Mouse (Mus musculus) B cell, adult 2 months (primary cell): ENCODE data around the gene Ccdc188.

Experiments used
- DNase-seq, 2 experiments: peaks; one replicate each; pipeline ENCODE4 v3.0.0; 2022

Gene Ccdc188

DNA sequence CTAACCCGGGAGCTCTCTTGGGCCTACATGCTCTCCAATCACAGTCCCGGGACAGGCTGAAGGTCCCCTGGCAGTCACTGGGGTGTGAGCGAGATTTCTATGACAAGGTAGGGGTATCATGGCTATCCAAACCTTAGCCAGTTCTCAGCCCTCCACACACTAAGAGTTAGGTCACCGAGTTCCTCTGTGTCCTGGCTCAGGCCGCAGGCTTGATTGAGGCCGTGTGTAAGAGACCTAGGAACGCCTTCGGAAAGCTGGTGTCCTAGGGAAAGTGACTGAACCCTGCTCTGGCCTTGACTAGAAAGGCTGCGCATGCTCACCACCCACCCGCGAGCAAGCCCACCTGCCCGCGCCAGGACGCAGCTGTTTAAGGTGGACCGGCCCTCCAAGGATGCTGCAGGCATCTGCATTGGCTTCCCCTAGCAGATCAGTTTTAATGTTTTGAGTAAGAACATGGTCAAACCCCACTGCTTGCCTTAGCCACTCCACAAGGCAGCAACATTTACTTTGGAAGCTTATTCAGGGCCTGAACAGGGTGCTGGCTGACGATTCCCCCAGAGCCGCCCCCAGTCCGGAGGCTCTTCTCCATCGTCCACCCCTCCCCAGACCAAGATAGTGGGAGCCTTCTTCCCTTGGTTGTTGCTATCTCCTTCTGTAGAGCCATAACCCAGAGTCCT, 17.8 kb downstream of the Ccdc188 start:
- peak; percentile 29 to 31 for DNase-seq

DNA sequence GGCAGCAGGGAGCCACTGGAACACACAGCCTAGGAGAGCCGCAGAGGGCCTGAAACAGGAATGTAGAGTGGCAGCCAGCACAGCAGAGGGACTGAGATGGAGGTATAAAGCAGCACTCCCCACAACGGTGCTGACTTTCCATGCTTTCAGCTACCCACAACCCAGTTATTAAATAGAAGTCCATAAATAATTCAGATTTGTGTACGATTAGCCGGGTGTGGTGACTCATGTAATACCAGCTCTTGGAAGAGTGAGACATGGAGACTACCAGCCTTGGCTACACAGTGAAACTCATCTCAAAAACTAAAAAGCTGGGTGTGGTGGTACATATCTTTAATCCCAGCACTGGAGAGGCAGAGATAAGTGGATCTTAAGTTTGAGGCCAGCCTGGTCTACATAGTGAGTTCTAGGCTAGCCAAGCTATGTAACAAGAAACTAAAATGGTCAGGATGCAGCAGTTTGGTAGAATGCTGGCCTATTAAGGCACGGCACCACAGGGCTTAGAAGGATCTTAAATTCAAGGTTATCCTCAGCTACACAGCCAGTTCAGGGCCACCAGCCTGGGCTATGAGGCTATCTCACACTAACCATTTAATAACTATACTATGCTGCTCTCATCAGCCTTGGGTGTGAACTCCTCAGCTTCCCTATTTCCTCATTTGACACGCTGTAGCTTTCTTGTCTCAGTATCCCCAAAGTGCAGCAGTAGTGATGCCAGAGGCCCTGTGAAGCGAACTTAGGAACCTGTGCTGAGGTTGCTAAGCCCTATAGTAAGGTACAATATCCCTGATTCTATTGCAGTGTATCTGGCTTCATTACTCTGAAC, 19.2 kb downstream of the Ccdc188 start:
- DNase-seq: no peak

DNA sequence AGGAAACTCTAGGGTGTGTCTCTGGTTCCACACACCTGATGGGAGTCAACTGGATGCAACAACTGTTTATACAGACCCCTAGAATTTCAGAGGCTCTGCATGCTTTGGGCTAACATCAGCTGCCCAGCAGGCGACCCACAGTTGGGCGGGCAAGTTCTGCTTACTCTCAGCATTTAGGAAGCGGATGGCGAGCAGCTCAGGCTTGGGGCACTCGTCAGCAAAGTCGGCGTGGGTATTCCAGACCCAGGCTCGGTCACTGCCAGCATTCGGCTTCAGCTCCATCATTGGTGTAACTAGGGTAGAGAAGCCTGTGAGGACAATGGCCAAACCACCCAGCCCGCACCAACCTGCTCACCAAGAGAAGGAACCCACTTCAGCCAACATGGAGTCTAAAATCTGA, 23.9 kb downstream of the Ccdc188 start:
- no peak for DNase-seq

DNA sequence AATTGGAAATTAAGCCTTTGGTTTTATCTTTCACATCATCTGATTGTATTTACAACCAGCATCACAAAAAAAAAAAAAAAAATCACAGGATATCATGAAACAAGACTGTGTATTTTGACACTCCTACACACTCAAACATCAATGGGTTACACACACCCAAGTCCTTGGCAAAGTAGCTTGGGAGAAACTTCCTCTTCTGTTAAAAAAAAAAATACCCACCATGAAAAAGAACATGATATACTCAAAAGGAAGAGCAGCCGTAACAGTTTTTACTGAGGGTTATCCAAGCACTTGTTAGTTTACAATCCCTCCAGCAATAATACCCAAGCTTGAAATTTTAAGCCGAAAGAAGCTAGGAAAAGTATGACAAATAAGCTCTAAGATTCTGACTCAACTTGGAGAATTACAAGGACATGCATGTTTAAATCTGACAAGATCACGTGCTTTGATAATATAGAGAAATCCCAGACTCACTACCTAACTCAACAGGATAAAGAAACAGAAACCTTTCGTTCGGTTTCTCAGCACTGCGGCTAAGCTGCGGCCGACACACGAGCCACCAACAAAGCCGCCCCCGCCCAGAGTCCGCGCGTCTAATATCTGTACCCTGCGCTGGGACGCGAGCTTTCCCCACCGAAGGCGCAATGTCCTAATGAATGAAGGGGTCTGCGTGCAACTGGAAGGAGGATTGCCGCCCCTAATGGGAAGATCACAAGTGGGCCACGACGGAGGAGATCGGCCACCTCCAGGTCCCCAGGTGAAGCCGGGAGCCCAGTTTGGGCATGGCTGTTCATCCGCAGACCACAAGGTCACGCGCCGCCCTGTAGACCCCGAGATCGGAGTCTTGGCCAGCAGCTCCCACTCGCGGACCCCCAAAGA, 30.1 kb downstream of the Ccdc188 start:
- DNase-seq: no peak

DNA sequence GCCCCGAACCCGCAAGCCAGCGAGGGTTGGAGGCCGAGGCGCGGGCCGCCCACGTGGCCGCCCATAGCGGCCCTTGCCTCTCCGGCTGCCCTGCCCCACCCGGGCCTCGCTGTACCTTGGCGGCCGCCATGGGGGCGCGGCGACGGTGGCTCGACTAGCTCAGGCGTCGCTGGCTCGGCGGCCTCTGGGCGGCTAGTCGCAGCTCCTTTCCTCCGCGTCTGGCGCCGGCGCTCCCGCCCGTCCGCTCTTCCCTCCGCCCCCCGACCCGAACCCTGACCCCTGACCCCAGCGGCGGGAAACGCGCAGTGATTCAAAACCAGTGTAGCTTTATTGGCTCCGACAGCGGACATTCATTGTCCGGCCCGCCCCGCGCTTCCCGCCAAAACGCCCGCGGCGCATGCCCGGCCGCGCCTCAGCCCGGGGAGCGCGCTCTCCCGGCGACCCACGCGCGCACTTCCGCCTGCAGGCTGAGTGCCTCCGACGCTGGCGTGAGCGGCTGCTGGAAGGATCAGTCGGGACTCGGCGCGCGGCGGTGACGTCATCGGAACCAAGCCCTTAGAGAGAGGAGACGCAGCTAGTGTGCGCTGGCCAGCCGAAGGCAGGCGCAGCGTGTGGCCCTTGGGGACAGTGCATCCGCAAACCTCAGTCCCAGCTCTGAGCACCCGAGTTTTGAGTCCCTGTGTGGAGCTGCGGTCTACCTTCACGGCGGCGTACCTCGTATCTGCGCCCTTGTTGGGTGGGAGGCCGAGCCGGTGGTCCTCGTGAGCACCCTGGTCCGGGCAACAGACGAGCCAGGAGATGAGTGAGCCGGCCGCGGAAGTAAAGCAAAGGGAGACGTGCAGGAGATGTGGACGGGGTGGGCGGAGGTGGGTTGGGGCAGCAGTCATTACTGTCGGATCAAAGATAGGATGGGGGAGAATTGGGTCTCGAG, 31.0 kb downstream of the Ccdc188 start, which contains the start of the genes Trmt2a and Ranbp1:
Gene Trmt2a (plus strand): TSS at position 247 of the 931 bp plus-strand sequence.
Gene Ranbp1 (minus strand): TSS at position 300 of the 931 bp plus-strand sequence.
- DNase-seq: peak; percentile 97 to 98

DNA sequence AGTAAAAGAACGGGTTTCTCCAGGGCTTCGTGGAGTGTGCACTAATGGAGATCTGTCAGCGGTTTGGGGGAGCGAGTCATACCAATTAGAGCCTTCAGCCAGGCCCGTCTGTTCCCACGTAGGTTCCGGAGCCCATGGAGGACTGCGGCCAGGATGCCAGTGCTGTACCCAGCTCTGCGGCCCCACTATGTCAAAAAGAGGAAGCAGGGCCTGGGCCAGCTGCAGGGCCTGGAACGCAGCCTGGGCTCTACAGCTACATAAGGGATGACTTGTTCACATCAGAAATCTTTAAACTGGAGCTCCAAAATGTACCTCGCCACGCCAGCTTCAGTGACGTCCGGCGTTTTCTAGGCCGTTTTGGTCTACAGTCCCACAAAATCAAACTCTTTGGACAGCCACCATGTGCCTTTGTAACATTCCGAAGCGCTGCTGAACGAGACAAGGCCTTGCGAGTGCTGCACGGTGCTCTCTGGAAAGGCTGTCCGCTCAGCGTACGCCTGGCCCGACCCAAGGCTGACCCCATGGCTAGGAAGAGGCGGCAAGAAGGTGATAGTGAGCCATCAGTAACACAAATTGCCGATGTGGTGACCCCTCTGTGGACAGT, 31.8 kb downstream of the Ccdc188 start:
- DNase-seq: peak; percentile 83

DNA sequence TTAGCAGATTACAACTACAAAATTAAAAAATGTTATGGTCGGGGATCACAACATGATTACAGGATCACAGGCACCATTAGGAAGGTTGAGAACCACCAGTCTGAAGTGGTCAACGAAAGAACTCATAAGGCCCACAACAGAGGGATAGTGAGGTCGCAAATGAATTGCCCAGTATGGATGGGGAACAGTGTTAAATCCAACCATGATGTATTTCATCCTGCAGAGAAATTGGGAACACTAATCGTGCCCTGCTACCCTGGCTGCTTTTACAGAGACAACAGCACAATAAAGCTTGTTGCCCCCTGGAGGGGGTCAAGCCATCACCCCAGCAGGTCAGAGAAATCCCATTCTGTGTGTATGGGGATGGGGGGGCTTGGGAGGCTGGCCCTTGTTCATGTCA, 32.6 kb downstream of the Ccdc188 start:
- DNase-seq: no peak

DNA sequence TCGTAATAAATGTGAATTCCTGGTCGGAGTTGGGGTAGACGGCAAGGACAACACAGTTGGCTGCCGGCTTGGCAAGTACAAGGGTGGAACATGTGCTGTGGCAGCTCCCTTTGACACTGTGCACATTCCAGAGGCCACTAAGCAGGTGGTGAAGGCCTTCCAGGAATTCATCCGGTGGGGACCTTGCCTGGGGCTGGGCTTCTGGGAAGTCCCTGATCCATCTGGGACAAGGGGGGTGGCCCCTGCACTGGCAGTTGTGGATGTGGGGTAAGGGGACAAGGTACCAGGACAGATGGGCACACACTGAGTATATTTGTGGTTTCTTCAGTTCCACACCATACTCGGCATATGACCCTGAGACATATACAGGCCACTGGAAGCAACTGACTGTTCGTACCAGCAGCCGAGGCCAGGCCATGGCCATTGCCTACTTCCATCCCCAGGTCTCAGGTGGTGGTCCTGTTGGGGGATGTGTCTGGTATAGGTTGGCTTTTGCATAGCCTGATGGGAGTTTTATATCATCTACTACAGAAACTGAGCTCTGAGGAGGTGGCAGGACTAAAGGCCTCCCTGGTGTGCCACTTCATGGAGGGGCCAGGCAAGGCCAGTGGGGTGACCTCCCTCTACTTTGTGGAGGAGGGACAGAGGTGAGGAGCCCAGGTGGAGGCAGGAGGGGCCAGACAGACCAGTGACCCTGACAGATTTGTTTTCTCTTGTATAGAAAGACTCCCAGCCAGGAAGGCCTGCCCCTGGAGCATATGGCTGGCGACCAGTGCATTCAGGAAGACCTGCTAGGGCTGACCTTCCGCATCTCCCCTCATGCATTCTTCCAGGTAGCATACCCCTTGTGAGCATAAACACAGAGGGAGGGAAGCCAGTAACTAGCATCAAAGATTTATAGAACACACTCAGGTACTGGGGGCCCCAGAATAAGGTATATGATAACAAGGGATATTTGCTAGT, 33.4 kb downstream of the Ccdc188 start:
- DNase-seq: no peak

DNA sequence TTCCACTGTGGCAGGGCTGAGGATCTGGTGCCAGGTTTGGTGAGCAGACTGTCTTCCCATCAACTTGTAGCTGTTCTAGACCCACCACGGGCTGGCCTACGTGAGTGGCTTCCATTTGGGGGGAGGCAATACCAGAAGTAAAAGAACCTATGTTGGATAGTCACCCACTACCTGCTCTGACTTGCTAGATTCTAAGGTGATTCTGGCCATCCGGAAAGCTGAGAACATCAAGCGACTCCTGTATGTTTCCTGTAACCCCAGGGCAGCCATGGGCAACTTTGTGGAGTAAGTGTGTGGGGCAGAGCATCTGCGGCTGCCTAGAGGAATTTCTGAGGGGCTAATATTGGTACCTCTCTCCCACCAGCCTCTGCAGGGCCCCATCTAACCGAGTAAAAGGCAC, 35.1 kb downstream of the Ccdc188 start:
- no peak for DNase-seq

DNA sequence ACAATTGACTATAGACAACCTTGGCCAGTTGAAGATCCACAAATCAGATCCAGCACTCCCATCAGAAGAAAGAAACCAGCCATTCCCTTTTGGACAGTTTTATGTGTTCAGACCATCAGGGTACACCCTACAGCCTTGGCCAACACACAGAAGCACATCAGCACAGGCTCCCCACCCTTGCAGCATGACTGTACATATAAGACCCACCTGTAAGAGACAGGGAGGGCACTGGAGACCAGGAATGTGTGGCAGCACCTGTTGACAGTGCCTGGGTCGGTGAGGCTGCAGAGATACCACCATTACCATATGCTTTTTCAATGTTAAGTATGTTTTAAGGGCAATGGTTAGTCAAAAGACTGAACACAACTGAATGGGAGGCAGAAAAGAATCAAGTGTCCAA, 36.2 kb downstream of the Ccdc188 start:
- DNase-seq: no peak

DNA sequence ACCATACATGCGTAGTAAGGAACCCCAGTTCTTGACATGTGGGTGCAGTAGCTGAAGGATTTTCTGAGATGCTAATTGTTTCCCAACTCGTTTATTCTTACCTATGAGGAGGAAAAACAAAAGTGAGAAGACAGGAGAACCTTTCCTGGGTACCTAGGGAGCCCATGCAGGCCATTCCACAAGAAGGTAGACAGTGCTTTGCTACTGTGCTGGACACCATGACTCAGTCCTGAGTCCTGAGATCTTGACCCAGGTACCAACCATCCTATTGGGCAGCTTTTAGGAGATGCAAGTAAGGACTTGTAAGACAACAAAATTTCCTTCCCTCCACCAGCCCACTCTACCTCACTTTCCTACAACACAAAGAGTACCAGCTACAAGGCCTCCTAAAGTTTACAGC, 40.5 kb downstream of the Ccdc188 start, which contains the start of gene Gm49776:
Gene Gm49776 (minus strand): TSS at position 101 of the 400 bp plus-strand sequence.
- no peak for DNase-seq

DNA sequence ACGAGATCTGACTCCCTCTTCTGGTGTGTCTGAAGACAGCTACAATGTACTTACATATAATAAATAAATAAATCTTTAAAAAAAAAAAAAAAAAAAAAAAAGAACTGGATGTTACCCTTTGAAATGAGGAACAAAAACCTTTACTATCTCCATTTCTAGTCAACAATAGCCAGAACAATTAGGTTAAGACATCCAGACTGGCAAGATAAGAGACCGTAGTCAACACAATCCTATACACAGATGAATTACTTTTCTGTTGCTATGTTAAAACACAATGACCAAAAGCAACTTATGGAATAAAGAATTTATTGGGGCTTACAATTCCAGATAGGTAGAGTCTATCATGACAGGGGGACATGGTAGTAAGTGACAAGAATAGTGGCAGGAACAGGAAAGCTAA, 47.3 kb downstream of the Ccdc188 start:
- no peak for DNase-seq

DNA sequence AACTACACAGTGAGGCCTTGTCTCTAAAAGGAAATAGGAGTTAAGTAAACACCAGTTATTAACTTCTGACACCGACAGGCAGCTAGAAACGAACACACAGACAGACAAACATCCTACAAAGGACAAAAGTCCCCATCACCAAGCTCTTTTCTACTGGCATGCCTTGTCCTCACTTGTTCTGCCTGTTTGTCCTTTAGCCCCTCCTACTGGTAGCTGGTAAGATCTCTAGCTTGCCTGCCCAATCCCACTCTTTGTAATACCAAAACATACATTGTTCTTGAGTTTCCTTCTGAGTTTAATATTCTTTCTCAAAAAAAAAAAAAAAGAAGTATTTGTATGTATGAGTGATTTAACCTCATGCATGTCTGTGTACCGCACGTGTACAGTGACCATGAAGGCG, 50.5 kb downstream of the Ccdc188 start:
- DNase-seq: peak; percentile 22 to 38
